Mouse (Mus musculus): ENCODE results near the gene Gm8281.
"Not testable (repeated sequence)": the region's sequence is repeated elsewhere in the genome, so short reads cannot be mapped to it uniquely, and the experiment has no call there.

Gene Gm8281

DNA sequence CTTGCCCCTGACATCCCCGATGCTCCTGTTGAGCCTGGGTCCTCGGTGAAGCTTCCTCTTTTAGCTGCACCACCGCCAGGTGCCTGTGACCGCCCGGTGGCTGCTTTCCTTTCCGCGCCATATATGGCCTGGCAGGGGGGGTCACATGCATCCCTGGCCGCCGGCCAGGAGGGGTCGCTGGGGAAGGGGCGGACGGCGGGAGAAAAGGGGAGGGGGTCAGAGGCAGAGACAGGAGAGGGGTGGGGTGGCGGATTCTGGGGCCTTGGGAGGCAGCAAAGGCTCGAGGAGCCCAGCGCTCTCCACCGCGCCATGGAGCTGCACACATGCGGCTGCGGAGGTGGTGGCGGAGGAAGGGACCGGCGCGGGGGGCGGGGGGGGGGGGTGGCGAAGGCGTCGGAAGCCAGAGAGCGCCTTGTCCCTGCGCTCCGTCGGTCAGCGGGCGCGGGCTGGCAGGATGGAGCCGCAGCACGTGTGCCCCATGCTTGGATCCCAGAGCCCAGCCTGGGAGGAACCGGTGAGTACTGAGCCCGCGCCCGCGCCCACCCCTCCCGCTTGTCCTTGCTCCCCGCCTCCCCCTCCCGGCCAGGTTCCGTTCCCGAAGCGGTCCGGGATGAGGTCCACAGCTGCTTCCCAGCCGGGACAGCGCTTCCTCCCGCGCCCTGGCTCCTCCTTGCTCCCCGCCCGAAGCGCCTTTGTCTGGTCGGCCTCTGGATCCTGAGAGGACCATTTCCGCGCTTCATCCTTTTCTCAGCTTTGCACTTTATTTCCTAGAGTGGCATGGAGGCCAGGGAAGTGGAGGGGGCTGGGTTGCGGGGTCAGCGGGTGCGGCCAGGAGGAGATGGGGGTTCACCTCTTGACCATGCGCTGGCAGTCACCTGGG, at the start of gene Gm8281:
Gene Gm8281 (plus strand): TSS at position 430 of the 880 bp plus-strand sequence.
- DNase-seq (ENCODE audit: low read depth, low spot score), result not testable (repeated sequence)

DNA sequence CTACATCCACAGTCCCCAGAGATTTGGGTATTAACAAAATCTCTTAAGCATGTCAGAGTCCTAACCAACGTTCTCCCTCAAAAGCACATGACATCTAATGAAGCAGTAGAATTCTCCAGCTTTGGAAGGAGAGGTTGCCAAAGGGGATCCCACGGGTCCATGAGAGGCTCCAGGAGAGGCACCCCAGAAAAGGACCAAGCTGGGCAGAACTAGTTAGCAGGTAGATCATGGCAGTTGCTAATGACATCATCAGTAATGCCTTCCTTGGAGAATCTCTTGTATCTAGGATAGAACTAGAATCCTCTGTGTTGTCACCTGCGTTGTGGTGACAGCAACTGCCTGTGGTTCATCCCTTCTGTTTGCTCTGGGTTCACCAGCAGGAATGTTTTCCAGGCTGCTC, 20.5 kb upstream of the Gm8281 start, which contains the start of gene 4930555G01Rik:
Gene 4930555G01Rik (plus strand): TSS at position 301 of the 400 bp plus-strand sequence.
- DNase-seq (ENCODE audit: low read depth, low spot score), result not testable (repeated sequence)

DNA sequence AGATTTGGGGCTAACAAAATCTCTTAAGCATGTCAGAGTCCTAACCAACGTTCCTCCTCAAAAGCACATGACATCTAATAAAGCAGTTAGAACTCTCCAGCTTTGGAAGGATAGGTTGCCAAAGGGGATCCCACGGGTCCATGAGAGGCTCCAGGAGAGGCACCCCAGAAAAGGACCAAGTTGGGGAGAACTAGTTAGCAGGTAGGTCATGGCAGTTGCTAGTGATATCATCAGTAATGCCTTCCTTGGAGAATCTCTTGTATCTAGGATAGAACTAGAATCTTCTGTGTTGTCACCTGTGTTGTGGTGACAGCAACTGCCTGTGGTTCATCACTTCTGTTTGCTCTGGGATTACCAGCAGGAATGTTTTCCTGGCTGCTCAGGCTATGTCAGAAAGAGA, 60.4 kb downstream of the Gm8281 start, which contains the start of gene Gm8279:
Gene Gm8279 (plus strand): TSS at position 301 of the 400 bp plus-strand sequence.
- not testable (repeated sequence) for DNase-seq (ENCODE audit: low read depth, low spot score)

All from A20 (cell line).